Mouse (Mus musculus) splenic B cell, adult 2 months (primary cell): ENCODE measurements around the gene Gli1.
"Not testable (repeated sequence)": the region's sequence is repeated elsewhere in the genome, so short reads cannot be mapped to it uniquely, and the experiment has no call there.

Experiments used
- DNase-seq: peaks from one replicate; pipeline ENCODE4 v3.0.0-alpha.2; 2011; ENCODE audit warnings: low read depth, low spot score
- H3K27me3 ChIP-seq: 2 replicates; pipeline ENCODE4 v1.6.1; 2012; ENCODE audit warnings: mild to moderate bottlenecking, low read length, moderate library complexity, mixed read lengths; ENCODE audit not compliant: control insufficient read depth, poor library complexity, insufficient read depth, severe bottlenecking
- H3K36me3 ChIP-seq: 2 replicates; pipeline ENCODE4 v1.6.1; 2012; ENCODE audit warnings: mild to moderate bottlenecking, low read length, moderate library complexity, mixed read lengths; ENCODE audit not compliant: control insufficient read depth, poor library complexity, insufficient read depth, severe bottlenecking

The Gli1 gene

DNA sequence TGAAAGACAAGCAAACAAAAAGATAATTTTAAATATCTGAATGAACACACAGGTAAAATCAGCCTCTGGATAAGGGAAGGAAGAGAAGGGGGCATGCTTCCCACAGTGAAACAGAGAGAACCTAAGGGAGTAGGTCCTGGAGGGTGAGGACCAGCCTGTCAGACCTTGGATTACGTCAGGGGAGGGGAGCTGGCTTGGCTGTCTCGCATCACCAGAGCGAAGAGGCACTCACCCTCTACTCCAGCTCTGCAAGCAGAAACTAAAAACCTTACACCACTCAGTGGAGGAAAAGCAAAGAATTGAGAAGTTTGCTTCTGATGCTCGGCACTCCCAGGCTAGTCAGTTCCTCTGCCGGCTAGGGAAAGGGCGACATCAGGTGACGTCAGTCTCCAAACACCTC lies 21.8 kb downstream of the Gli1 start:
- Histone ChIP-seq H3K27me3 (no peaks in the 10 kb centered on the region), H3K36me3 (no peaks in the 10 kb centered on the region)
- no peak for DNase-seq

DNA sequence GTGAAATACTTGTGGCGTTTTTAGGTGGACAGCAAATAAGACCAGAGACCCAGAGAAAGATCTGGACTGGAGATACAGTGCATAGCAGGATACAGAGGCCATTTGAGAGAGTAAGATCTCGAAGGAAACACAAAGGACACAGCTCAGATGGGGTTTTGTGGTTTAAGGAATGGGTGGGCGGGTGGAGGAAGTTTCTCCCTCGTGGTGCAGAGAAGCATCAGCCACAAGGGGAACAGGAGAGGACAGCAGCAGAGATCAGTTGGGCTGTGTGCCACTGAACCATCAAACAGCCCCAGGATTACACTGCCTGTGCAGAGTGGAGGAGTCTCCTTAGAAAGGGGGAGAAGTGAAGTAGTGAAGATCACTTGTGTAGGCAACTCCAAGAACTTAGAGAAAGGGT lies 23.8 kb downstream of the Gli1 start:
- no peaks in the 10 kb centered on the region for H3K27me3 ChIP-seq
- H3K36me3 ChIP-seq, result no peaks in the 10 kb centered on the region
- no peak for DNase-seq

DNA sequence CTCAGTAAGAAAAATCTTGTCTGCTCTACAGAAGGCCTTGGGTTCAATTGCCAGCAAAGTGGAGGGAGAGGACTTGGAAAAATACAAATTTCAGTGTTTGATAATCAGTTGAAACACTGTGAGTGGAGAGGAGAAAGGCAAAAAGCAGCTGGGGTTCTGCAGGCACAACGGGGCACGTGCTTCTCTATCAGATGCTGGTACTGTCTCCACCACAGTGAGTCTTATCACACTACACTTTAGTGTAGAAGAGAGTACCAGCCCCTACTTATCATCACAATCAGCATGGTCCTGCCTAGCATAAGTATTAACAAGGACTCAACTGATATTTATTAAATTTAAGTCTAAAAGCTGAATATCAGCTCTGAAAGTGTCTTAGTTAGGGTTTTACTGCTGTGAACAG lies 24.5 kb downstream of the Gli1 start:
- Histone ChIP-seq H3K36me3 (no peaks in the 10 kb centered on the region), H3K27me3 (no peaks in the 10 kb centered on the region)
- DNase-seq, result no peak

DNA sequence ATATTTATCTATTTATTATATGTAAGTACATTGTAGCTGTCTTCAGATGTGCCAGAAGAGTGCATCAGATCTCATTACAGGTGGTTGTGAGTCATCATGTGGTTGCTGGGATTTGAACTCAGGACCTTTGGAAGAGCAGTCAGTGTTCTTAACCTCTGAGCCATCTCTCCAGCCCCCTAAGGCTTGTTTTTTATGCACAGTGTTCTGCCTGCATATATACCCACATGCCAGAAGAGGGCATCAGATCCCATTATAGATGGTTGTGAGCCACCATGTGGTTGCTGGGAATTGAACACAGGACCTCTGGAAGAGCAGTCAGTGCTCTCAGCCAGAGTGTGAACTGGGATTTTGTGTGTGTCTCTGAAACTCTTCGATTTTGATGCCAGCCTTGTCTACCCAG lies 26.8 kb downstream of the Gli1 start:
- DNase-seq, H3K27me3 ChIP-seq, H3K36me3 ChIP-seq: not testable (repeated sequence)

DNA sequence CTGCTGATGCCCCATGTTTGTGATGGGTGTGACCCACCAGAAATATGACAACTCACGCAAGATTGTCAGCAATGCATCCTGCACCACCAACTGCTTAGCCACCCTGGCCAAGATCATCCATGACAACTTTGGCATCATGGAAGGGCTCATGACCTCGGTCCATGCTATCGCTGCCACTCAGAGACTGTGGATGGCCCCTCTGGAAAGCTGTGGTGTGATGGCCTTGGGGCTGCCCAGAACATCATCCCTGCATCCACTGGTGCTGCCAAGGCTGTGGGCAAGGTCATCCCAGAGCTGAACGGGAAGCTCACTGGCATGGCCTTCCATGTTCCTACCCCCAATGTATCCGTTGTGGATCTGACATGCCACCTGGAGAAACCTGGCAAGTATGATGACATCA lies 28.3 kb downstream of the Gli1 start:
- not testable (repeated sequence) for H3K27me3 ChIP-seq, H3K36me3 ChIP-seq, DNase-seq

DNA sequence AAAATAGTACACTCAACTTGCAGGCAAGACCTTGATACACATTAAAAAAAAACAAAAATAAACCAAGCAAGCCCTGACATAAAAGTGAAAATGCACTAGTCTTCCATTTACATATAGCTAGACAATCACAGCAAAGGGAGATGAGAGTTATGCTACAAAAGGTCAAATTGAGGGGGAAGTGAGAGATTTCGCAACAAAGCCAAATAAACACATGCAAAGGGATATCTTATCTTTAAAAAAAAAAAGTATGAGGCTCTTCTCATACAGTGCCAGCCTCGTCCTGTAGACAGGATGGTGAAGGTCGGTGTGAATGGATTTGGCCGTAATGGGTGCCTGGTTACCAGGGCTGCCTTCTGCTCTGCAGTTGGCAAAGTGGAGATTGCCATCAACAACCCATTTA lies 28.9 kb downstream of the Gli1 start:
- Histone ChIP-seq H3K27me3 (no peaks in the 10 kb centered on the region), H3K36me3 (peaks cover 3% of the 10 kb centered on the region; the same call in 1 of the 2 replicates)
- no peak for DNase-seq

DNA sequence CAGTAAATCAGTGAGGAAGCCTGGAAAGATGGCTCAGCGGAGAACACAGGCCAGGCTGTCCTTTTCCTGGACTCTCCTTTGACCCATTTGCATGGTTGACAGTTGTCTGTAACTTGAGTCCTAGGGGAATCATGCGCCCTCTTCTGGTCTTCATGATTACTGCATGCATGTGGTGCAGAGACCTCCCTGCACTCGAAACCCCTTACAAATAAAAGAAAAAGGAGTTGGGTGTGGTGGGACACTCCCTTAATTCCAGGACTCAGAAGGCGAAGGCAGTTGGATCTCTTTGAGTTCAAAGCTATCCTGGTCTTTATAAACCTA lies 29.5 kb downstream of the Gli1 start:
- DNase-seq, result peak; percentile 91

DNA sequence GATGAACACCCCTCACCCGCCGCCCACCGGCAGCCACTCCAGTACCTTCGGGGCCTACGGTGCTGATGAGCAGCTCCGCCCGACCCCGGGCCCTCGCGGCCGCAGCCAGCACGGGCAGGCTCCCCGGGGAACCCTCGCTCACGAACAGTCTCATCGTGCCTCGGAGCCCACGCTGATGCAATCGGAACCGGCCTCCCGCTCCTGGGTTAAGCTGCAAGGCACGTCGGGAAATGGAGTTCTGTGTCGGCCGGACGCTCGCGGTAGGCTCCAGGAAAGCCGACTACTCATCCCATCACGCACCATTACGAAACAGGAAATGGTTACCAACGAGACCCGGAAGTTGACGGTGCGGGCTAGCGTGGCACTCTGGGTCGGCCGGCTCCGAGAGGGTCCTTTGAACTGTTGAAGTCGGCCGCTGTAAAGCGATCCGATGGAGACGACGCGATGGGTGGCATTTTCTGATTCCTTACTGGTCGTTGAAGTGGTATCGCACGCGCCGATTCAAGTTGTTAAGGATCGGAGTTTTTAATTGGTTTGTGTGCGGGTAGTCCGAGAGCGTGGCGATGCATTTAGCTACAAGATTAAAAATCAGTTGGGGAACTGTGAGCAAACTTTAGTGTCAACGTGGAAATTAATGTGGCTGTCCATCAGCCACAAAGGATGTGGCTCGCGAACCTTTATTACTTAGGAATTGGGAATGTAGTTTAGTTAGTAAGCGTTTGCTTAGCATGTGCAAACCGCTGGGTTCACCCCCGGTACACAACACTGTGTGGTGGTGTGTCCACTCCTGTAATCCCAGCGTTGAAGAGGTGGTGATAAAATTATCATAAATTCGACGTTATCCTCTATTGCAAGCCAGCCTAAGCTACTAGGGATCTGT lies 30.1 kb downstream of the Gli1 start, which contains the start of gene Mars:
Gene Mars, minus strand, starts transcription at position 311 of the 880 bp plus-strand sequence.
- peak; percentile 95 for DNase-seq

More for the DNA sequence above, 29.5 kb downstream of the Gli1 start:
- Histone ChIP-seq H3K27me3 (no peaks in the 10 kb centered on the region), H3K36me3 (peaks cover 3% of the 10 kb centered on the region; the same call in 1 of the 2 replicates)

DNA sequence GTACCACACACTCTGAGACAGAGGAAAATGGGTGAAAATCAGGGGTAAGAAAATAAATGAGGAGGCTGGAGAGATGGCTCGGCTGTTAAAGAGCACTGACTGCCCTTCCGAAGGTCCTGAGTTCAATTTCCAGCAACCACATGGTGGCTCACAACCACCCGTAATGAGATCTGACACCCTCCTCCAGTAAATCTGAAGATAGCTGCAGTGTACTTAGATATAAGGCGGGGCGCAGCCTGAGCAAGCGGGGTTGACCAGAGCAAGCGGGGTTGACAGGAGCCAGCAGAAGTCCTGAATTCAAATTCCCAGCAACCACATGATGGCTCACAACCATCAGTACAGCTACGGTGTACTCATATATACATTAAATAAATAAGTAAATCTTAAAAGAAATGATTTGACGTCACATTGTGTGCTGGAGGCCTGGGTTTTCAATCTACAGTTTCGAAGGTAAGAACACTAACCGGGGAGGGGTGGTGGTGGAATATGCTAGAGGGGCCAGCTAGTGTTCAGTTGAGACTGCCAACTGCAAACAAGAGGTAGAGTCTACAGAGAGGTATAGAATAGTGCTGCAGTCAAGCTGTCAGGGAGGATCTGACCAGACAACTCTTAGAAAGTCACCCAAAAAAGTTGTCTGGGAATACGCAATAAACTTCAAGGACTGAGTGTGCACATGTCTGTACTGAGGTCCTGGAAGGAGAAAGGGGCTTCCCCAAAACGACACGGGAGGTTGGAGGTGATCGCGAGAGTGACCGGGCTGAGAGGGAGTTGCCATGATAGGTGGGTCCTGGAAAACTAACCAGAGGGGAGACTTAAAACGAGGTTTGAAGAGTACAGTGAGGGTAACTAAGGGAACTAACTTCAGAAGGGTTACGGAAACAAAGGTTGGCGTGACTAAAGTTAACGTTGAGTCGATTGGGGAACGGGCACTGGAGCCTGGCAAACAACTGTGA lies 31.0 kb downstream of the Gli1 start:
- peak; percentile 56 for DNase-seq
- peaks cover 3% of the 10 kb centered on the region for H3K36me3 ChIP-seq
- no peaks in the 10 kb centered on the region for H3K27me3 ChIP-seq

More for the DNA sequence above, 30.1 kb downstream of the Gli1 start, which contains the start of gene Mars:
- H3K36me3 ChIP-seq, result peaks cover 3% of the 10 kb centered on the region
- H3K27me3 ChIP-seq, result no peaks in the 10 kb centered on the region

DNA sequence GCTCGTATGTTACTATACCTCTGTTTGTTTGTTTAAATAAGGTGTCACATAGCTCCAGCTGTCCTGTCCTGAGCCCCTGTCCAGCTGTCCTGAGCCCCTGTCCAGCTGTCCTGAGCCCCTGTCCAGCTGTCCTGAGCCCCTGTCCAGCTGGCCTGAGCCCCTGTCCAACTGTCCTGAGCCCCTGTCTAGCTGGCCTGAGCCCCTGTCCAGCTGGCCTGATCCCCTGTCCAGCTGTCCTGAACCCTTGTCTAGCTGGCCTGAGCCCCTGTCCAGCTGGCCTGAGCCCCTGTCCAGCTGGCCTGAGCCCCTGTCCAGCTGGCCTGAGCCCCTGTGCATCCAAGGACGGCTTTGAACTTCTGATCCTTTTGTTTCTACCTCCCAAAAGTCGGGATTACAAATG lies 32.6 kb downstream of the Gli1 start:
- not testable (repeated sequence) for H3K36me3 ChIP-seq, H3K27me3 ChIP-seq, DNase-seq

DNA sequence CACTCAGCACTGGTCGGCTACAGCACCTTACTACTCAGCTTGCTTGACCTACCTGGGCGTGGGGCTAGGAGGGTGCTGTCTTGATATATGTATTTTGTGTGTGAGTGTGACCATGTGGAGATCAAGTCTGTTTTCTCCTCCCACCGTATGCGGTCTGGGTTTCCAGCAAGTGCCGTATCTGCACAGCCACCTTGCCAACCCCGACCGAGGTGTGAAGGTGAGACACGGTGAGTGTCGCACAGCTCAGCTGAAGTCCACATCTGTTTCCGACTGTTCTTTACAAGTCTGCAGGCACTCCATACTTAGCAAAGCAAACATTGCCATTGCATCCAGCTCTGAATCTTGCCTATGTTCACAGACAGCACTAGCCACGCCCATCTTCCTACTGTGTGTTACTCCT lies 38.6 kb downstream of the Gli1 start:
- no peaks in the 10 kb centered on the region for H3K27me3 ChIP-seq
- DNase-seq, result no peak
- peaks cover 7% of the 10 kb centered on the region for H3K36me3 ChIP-seq

DNA sequence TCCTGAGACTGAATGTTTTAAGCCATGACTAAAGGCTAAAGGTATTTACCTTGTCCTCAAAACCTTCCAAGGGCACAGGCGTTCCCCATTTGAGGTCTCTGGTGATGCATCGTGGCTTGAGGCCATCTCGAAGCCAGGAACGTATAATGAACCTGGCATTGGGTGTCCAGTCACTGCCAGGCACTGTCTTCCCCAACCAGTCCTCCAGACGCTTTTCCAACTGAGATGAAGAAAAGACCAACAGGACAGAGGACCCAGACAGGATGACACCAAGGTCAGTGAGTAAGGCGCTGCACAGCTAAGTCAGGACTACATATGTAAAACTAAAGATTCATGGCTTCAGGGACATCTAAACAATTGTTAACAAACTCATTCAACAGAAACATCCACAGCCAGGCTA lies 41.4 kb downstream of the Gli1 start:
- no peak for DNase-seq
- Histone ChIP-seq H3K36me3 (peaks cover 20% of the 10 kb centered on the region), H3K27me3 (no peaks in the 10 kb centered on the region)

DNA sequence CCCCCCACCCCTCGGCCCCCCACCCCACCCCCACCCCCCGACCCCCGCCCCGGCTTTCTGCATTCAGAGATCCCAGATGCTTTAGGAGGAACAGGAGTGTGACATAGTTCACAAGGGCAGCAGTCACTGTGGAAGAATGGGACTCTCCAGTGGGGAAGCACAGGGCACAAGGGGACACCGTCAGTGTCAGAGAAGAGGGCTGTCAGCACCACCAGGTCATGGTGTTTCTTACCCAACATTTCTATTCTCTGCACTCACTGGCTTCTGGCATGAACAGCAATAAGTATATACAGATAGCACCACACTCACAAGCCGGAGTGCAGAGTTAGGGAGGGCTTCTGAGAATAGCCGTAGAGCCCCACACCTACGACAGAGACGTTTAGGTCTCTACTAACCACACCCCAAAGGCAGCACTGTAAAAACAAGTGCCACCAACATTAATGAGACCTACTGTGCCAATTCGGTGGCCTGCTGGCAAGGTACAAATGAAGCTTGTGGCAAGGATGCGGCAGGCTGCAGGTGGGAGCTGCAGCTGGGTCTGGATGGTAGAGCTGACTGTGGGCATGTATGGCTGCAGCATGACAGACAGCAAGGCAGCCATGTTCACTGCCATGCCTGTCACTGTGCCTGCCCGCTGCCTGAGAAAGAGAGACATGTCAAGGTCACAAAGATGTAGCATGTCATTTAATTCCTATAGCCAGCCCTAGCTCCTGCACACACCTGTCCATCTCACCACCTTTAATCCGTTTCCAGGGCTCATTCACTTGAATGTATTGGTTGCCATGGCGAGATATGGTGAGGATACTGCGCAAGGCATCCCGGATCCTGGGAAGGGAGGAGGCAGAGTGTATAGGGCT lies 44.5 kb downstream of the Gli1 start:
- DNase-seq, result no peak
- Histone ChIP-seq H3K27me3 (no peaks in the 10 kb centered on the region), H3K36me3 (peaks cover 18% of the 10 kb centered on the region)

DNA sequence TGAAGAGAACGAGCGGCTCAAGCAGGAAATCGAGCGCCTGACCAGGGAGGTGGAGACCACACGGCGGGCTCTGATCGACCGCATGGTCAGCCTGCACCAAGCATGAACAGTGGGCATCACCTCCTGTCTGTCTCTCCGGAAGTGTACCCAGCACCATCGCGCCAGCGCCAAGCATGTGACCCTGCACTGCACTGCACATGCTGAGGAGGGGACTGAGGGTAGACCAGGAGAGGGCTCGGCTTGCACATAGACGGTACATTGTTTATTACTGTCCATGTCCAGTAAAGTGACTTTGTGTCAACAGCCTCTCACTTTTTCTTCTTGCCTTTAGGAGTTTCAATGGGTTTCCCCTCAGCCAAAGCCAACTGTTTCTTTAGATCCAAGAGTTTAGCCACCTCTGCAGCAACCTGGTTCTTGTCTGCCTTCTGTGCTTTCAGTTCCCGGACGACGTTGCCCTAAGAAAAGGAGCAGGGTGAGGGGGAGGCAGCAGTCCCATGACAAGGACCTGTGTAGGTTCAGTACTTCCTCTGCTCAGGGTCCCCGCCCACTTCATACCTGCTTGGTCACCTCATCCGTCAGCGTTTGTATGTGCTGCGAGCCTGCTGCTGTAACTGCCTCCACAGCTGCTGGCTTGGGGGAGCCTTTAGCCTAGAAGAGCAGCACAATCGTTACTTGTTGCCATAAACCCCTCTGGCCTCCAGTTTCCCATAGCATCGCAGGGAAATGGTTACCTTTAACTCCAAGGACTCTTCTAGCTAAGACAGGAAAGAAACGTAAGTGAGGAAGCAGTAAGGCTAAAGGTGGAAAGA lies 45.6 kb downstream of the Gli1 start:
- DNase-seq, result no peak
- Histone ChIP-seq H3K27me3 (no peaks in the 10 kb centered on the region), H3K36me3 (peaks cover 17% of the 10 kb centered on the region)
